Comparison of ENCODE assay signal across 9 mouse cellular contexts in the genomic region with DNA sequence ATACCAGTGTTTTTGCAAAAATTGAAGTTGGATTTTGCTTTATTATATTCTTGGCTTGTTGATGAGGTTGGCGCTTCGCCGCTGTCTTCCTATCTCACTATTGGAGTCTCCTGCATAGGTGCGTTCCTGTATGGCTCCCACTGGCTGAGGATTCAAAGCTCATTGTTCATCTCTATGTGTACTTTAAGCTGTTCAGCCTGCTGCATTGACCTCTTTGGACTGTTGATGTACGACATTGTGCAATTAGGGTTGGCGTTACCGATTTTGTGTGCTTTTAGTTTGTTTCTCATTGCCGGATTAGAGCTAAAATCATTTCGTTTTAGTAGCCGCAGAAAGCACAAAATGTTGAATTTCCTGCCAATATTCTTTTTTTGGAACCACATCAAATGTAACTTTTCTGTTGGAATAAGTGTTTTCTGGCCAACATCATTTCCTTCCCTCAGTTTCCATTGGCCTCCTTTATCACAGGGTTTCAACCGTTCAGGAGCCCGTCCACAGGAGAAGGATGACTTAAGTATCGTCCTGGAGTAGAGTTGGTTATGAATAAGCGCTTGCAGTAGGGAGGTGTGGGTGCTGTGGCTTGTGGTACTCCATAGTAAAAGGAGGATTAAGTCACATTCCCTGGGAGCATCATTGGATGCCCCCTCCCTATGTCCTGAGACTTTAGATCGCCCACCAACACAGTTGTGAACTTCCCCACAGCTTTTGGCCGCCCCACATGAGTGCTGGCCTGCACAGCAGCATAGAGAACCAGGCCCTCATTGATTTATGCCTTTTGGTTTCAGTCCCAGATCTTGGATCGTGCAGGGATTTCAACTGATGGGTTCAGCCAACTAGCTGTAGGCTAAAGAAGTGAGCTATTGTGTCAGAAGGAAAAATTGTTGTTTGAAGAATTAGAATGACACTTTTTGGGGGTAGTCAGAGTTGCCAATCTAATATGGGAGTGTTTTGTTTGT.
DNase-seq lines count a peak whose midpoint lies in the region; ATAC-seq and TF ChIP-seq lines count a peak whose summit lies in the region.
"Had no signal": no experiment of that assay in that cellular context is flagged by ENCODE, and none has a peak within 500 bp of the region (broad histone marks: within the 10 kb centered on the region; RNA-seq: fewer than 3 reads in every experiment).

No protein-coding gene starts in this region.

- no peaks in the 10 kb centered on the region for H3K36me3 ChIP-seq in midbrain, embryonic 11.5 days (ENCODE audit: control insufficient read depth, insufficient read depth, low read length)
- H3K36me3 ChIP-seq: heart, embryonic 13.5 days had no signal

- TF ChIP-seq CTCF in cortical plate, adult 2 months (IDR thresholded peaks at IDR 0.05; ENCODE audit: extremely low read depth, insufficient read depth, low read length), result no peak

- DNase-seq in left cerebral cortex, postnatal 4 days, result peak; percentile 29
- no peak for DNase-seq in left cerebral cortex, postnatal 36 days (ENCODE audit: low spot score in 2 of 2)
- DNase-seq in kidney, adult 8-10 months, result peak; percentile 5 to 15
- DNase-seq in lung, postnatal 36 days, result peak; percentile 45
- no peak for DNase-seq in midbrain, embryonic 11.5 days (ENCODE audit: low spot score, missing footprints)
- no peak for DNase-seq in cerebellum, postnatal 36 days
- DNase-seq in layer of hippocampus, adult 18-20 months (ENCODE audit: low spot score in 2 of 2), result no peak

- no peak for ATAC-seq in midbrain, embryonic 11.5 days (ENCODE audit: low FRiP score)

- H3K27ac ChIP-seq in cortical plate, adult 2 months (ENCODE audit: insufficient read depth, low read length), result peak overlapping the region; percentile 70; the same call in 1 of the 2 replicates
- no peak overlapping the region for H3K27ac ChIP-seq in midbrain, embryonic 11.5 days (ENCODE audit: low read depth, low read length)
- H3K27ac ChIP-seq: heart, embryonic 13.5 days had no signal

- H3K4me1 ChIP-seq in cortical plate, adult 2 months (ENCODE audit: control insufficient read depth, insufficient read depth, low read length), result peaks cover 11% of the 10 kb centered on the region
- 0 out of 2 replicates have a peak, but pooled peaks cover 4% of the 10 kb centered on the region for H3K4me1 ChIP-seq in midbrain, embryonic 11.5 days (ENCODE audit: control insufficient read depth, insufficient read depth, low read length)

- no peaks in the 10 kb centered on the region; the same call in 1 of the 2 replicates for H3K9me3 ChIP-seq in midbrain, embryonic 11.5 days (ENCODE audit: control insufficient read depth, low read length)
- H3K9me3 ChIP-seq: heart, embryonic 13.5 days had no signal

- no peak overlapping the region for H3K9ac ChIP-seq in midbrain, embryonic 11.5 days (ENCODE audit: low read length)
- H3K9ac ChIP-seq: heart, embryonic 13.5 days had no signal

- no peak for TF ChIP-seq POLR2A in cortical plate, adult 2 months (IDR thresholded peaks at IDR 0.05; ENCODE audit: extremely low read depth, insufficient read depth, low read length)

- 92% methylated on average over 17 of the region's 17 CpGs for WGBS in midbrain, embryonic 11.5 days

- H3K4me3 ChIP-seq in cortical plate, adult 2 months (ENCODE audit: insufficient read depth, low read length), result no peak overlapping the region
- no peak overlapping the region for H3K4me3 ChIP-seq in midbrain, embryonic 11.5 days (ENCODE audit: low read depth, low read length)
- H3K4me3 ChIP-seq: heart, embryonic 13.5 days had no signal

- intact Hi-C loops in left cerebral cortex, postnatal 4 days (cut with DNase I), result no loop called here
- intact Hi-C loops in left cerebral cortex, postnatal 36 days (cut with DNase I), result no loop called here

- no peaks in the 10 kb centered on the region for H3K27me3 ChIP-seq in midbrain, embryonic 11.5 days (ENCODE audit: control insufficient read depth, insufficient read depth, low read length)

- no peak overlapping the region for H3K4me2 ChIP-seq in midbrain, embryonic 11.5 days
- H3K4me2 ChIP-seq: heart, embryonic 13.5 days had no signal

Comparison
In these comparisons a context has a peak if more than half of its experiments do, and no peak if none do; other contexts are left out.
1. DNase-seq: peak in left cerebral cortex, postnatal 4 days (single experiment), kidney, adult 8-10 months (2 of 2) and lung, postnatal 36 days (single experiment); none in left cerebral cortex, postnatal 36 days (0 of 2), midbrain, embryonic 11.5 days (single experiment), cerebellum, postnatal 36 days (0 of 2) and layer of hippocampus, adult 18-20 months (0 of 2).